Mouse (Mus musculus): ENCODE measurements at regions not wholly inside any gene's neighbourhood (a gene's known extent, or its start where the extent isn't known, plus 50 kb on each side); places are given as distances from the start of the nearest gene placed in this dataset.

GRCm38 (mm10) chr9:61468897-61469509, 96.8 kb downstream of the Tle3 start:
- TF ChIP-seq CTCF (IDR thresholded peaks at IDR 0.05; ENCODE audit: low read depth): no peak
- no peak for TF ChIP-seq EP300 (IDR thresholded peaks at IDR 0.05; ENCODE audit: low read depth)
